ENCODE assay signal across 14 mouse cellular contexts in genomic region chr9:115283403-115283802, GRCm38 (mm10).
"Had no signal": no experiment of that assay in that cellular context is flagged by ENCODE, and none has a peak within 500 bp of the region (broad histone marks: within the 10 kb centered on the region; RNA-seq: fewer than 3 reads in every experiment).

No protein-coding gene starts in this region.

- DNase-seq: kidney, adult 18-20 months; kidney, adult 9 months; kidney, postnatal 14 days; kidney, postnatal 4 days; liver; lung, embryonic 14.5 days; midbrain, embryonic 14.5 days; right cerebral cortex, postnatal 4 days; thymus, adult 2 months; thymus, postnatal 14 days; thymus, postnatal 4 days had no signal

- ATAC-seq: inflammation-experienced regulatory T-cells, adult 6 months; intestine, embryonic 16.5 days; liver, embryonic 12.5 days had no signal
